Mouse (Mus musculus) lung, embryonic 16.5 days (tissue): Measurements from ENCODE around the gene Carns1. TPM values are rescaled to one million over a fixed set of nuclear protein-coding genes. Genes with fewer than 3 reads are reported as not detected.
A peak's percentile ranks its signal among the peaks of the same experiment; 100 is the strongest.
"Not testable (repeated sequence)": the region's sequence is repeated elsewhere in the genome, so short reads cannot be mapped to it uniquely, and the experiment has no call there.

Source experiments
- ATAC-seq: fragments of 200-750 bp; cut with Nextera tagmentation; 2 replicates; pipeline ENCODE4 v1.8.0; 2017; ENCODE audit warnings: low read depth, mild to moderate bottlenecking, moderate library complexity
- H3K27ac ChIP-seq: fragments of 300-500 bp; sonication (generic); 2 replicates; pipeline ENCODE4 v1.5.1; 2014; ENCODE audit warnings: mild to moderate bottlenecking, control low read depth, low read length
- H3K27me3 ChIP-seq: fragments of 300-500 bp; sonication (generic); 2 replicates; pipeline ENCODE4 v1.6.1; 2014; ENCODE audit warnings: low read depth, low read length, mixed read lengths; ENCODE audit not compliant: control insufficient read depth, insufficient read depth
- H3K36me3 ChIP-seq: fragments of 300-500 bp; sonication (generic); 2 replicates; pipeline ENCODE4 v1.6.1; 2014; ENCODE audit warnings: low read length; ENCODE audit not compliant: control insufficient read depth, insufficient read depth
- H3K4me1 ChIP-seq: fragments of 300-500 bp; sonication (generic); replicated peaks from 2 replicates; pipeline ENCODE4 v1.6.1; 2014; ENCODE audit warnings: low read length, mixed read lengths; ENCODE audit not compliant: control insufficient read depth, insufficient read depth
- H3K4me2 ChIP-seq: fragments of 300-500 bp; sonication (generic); 2 replicates; pipeline ENCODE4 v1.6.1; 2014; ENCODE audit warnings: low read depth, low read length, control low read depth
- H3K4me3 ChIP-seq: fragments of 300-500 bp; sonication (generic); 2 replicates; pipeline ENCODE4 v1.5.1; 2014; ENCODE audit warnings: mild to moderate bottlenecking, low read length, control low read depth
- H3K9ac ChIP-seq: fragments of 300-500 bp; sonication (generic); 2 replicates; pipeline ENCODE4 v1.6.1; 2014; ENCODE audit warnings: low read length, control low read depth
- H3K9me3 ChIP-seq: fragments of 300-500 bp; sonication (generic); 2 replicates; pipeline ENCODE4 v1.6.1; 2016; ENCODE audit warnings: low read length; ENCODE audit not compliant: control insufficient read depth
- WGBS: fragments of 180-500 bp; shearing (Covaris S2); extraction: QIAGEN DNeasy Blood & Tissue Kit; methylation state at CpG from one replicate; pipeline ENCODE4 v1.1.7; 2014; 5-methylcytosine and 5-hydroxymethylcytosine counted together
- polyA plus RNA-seq: library from polyadenylated mRNA; unstranded; fragments of >200 nt; fragmentation: Nextera tagmentation; extraction: Ambion mirVana; gene quantifications from 2 replicates; pipeline ENCODE4 v1.2.1, GENCODE M21; 2015

The Carns1 gene
- polyA plus RNA-seq, 1 experiment from 2014 or later, result 2.5 TPM

- Histone ChIP-seq H3K4me2 (no peak overlapping the region), H3K36me3 (peaks cover 4% of the 10 kb centered on the region; the same call in 1 of the 2 replicates), H3K27ac (no peak overlapping the region), H3K9me3 (no peaks in the 10 kb centered on the region), H3K9ac (no peak overlapping the region), H3K27me3 (no peaks in the 10 kb centered on the region), H3K4me3 (no peak overlapping the region), H3K4me1 (peaks cover 15% of the 10 kb centered on the region)
- no peak for ATAC-seq
- WGBS, result 77% methylated on average over 7 of the region's 7 CpGs
Measured at GRCm38 (mm10) chr19:4122411-4123370, 52.6 kb downstream of the Carns1 start.

GRCm38 (mm10) chr19:4121896-4122295 lies 53.4 kb downstream of the Carns1 start:
- not testable (repeated sequence) for H3K9ac ChIP-seq, H3K27me3 ChIP-seq, H3K9me3 ChIP-seq, H3K4me3 ChIP-seq, H3K27ac ChIP-seq, H3K36me3 ChIP-seq, ATAC-seq
- 60% methylated on average over 6 of the region's 6 CpGs for WGBS
- H3K4me2 ChIP-seq, result 0 out of 2 replicates have a peak overlapping the region, but pooled peaks have one; percentile 15
- peaks cover 12% of the 10 kb centered on the region for H3K4me1 ChIP-seq

GRCm38 (mm10) chr19:4121097-4121805 lies 54.0 kb downstream of the Carns1 start:
- Histone ChIP-seq H3K4me3 (peak overlapping the region; percentile 53), H3K9me3 (no peaks in the 10 kb centered on the region), H3K27me3 (no peaks in the 10 kb centered on the region), H3K4me2 (peak overlapping the region; percentile 63), H3K9ac (peak overlapping the region; percentile 71), H3K4me1 (peaks cover 7% of the 10 kb centered on the region), H3K27ac (peak overlapping the region; percentile 50), H3K36me3 (peaks cover 6% of the 10 kb centered on the region; the same call in 1 of the 2 replicates)
- 2% methylated on average over 38 of the region's 38 CpGs for WGBS
- peak; percentile 85 for ATAC-seq

GRCm38 (mm10) chr19:4120496-4120895 lies 54.8 kb downstream of the Carns1 start:
- Histone ChIP-seq H3K9ac (no peak overlapping the region), H3K4me3 (peak overlapping the region; percentile 53), H3K4me1 (peaks cover 7% of the 10 kb centered on the region), H3K9me3 (no peaks in the 10 kb centered on the region), H3K27me3 (no peaks in the 10 kb centered on the region), H3K36me3 (peaks cover 9% of the 10 kb centered on the region), H3K27ac (no peak overlapping the region), H3K4me2 (peak overlapping the region; percentile 63)
- ATAC-seq, result no peak
- 91% methylated on average over 2 of the region's 2 CpGs for WGBS

- ATAC-seq, result no peak
- peaks cover 7% of the 10 kb centered on the region for H3K4me1 ChIP-seq
- H3K4me3 ChIP-seq, result no peak overlapping the region
- peaks cover 12% of the 10 kb centered on the region for H3K36me3 ChIP-seq
- H3K27me3 ChIP-seq, result no peaks in the 10 kb centered on the region
- WGBS, result 78% methylated on average over 6 of the region's 6 CpGs
- H3K9me3 ChIP-seq, result no peaks in the 10 kb centered on the region
- no peak overlapping the region for H3K27ac ChIP-seq
- H3K9ac ChIP-seq, result no peak overlapping the region
- H3K4me2 ChIP-seq, result peak overlapping the region; percentile 63; the same call in 1 of the 2 replicates
Measured at GRCm38 (mm10) chr19:4119716-4120487, 55.4 kb downstream of the Carns1 start.

- Histone ChIP-seq H3K9me3 (no peaks in the 10 kb centered on the region), H3K36me3 (peaks cover 19% of the 10 kb centered on the region), H3K4me3 (no peak overlapping the region), H3K4me2 (no peak overlapping the region), H3K9ac (no peak overlapping the region), H3K4me1 (peaks cover 7% of the 10 kb centered on the region), H3K27me3 (no peaks in the 10 kb centered on the region), H3K27ac (no peak overlapping the region)
- 90% methylated on average over 2 of the region's 2 CpGs for WGBS
- no peak for ATAC-seq
Measured at GRCm38 (mm10) chr19:4118350-4118749, 56.9 kb downstream of the Carns1 start.

- 94% methylated on average over 7 of the region's 7 CpGs for WGBS
- no peaks in the 10 kb centered on the region for H3K9me3 ChIP-seq
- ATAC-seq, result no peak
- peaks cover 7% of the 10 kb centered on the region for H3K4me1 ChIP-seq
- H3K4me2 ChIP-seq, result no peak overlapping the region
- no peak overlapping the region for H3K27ac ChIP-seq
- no peak overlapping the region for H3K9ac ChIP-seq
- H3K36me3 ChIP-seq, result peaks cover 21% of the 10 kb centered on the region
- no peaks in the 10 kb centered on the region for H3K27me3 ChIP-seq
- no peak overlapping the region for H3K4me3 ChIP-seq
Measured at GRCm38 (mm10) chr19:4117006-4117405, 58.3 kb downstream of the Carns1 start.

GRCm38 (mm10) chr19:4115816-4116215 lies 59.5 kb downstream of the Carns1 start:
- Histone ChIP-seq H3K36me3 (peaks cover 21% of the 10 kb centered on the region), H3K4me1 (peaks cover 6% of the 10 kb centered on the region), H3K4me2 (no peak overlapping the region), H3K27me3 (no peaks in the 10 kb centered on the region), H3K27ac (no peak overlapping the region), H3K9ac (no peak overlapping the region), H3K4me3 (no peak overlapping the region), H3K9me3 (no peaks in the 10 kb centered on the region)
- ATAC-seq, result no peak
- 79% methylated on average over 11 of the region's 11 CpGs for WGBS
